21 mouse cellular contexts compared by ENCODE assay signal in the genomic region with DNA sequence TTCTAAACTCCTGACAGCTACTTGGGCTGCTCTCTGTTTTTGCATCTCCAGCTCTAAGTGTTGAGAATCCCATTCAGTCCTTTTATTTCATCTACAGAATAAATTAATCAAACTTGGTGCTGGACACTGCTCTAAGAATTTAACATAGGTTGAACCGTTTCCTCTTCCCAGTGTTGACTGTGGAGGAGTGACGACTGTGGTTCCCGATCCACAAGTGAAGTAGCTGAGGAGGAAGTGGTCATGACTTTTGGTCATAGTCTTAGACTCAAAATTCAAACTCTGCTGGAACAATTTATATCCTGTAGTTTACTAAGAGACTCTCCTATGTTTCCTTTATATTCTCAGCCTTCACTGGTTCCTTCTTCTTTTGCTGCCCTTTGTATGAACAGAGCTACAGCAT.
DNase-seq lines count a peak whose midpoint lies in the region; ATAC-seq and TF ChIP-seq lines count a peak whose summit lies in the region.
"Had no signal": no experiment of that assay in that cellular context is flagged by ENCODE, and none has a peak within 500 bp of the region (broad histone marks: within the 10 kb centered on the region; RNA-seq: fewer than 3 reads in every experiment).

No protein-coding gene starts in this region.

- WGBS in lung, adult 2 months: 61% methylated on average over 3 of the region's 3 CpGs

- TF ChIP-seq CTCF in lung, adult 2 months (IDR thresholded peaks at IDR 0.05; ENCODE audit: insufficient read depth, low read length): no peak

- ATAC-seq in common myeloid progenitor, adult 5-6 weeks (replicated peaks; ENCODE audit: low read depth, poor library complexity, severe bottlenecking): 0 out of 2 replicates have a peak, but pooled peaks have one; percentile 18
- ATAC-seq in megakaryocyte, adult 5-6 weeks (ENCODE audit: poor library complexity, severe bottlenecking): peak; percentile 62
- ATAC-seq: activated CD4-positive, CD25-positive, alpha-beta regulatory T cell, adult 4 months; forebrain, embryonic 13.5 days; forebrain, postnatal 0 days; hindbrain, embryonic 16.5 days had no signal

- H3K4me3 ChIP-seq in lung, adult 2 months (replicated peaks; ENCODE audit: extremely low read depth, low read depth, low read length): no peak overlapping the region
- H3K4me3 ChIP-seq: forebrain, embryonic 10.5 days; forebrain, embryonic 13.5 days; gastrocnemius, adult 2 months; heart, adult 2 months; hindbrain, embryonic 12.5 days had no signal

- no peak for TF ChIP-seq POLR2A in lung, adult 2 months (IDR thresholded peaks at IDR 0.05; ENCODE audit: borderline replicate concordance, extremely low read depth, low read depth, low read length)

- DNase-seq in lung, postnatal 25 days (ENCODE audit: low spot score): peak; percentile 3
- DNase-seq in lung, adult 2 months: no peak
- DNase-seq in retina, postnatal 1 day: no peak
- no peak for DNase-seq in layer of hippocampus, adult 18-20 months (ENCODE audit: low spot score in 2 of 2)
- DNase-seq: adrenal gland, adult 8-10 months; adrenal gland, postnatal 25 days; cerebellum, adult 11-12 months; cerebellum, adult 8-10 months; cerebellum, postnatal 10 days; cerebellum, postnatal 36 days; forebrain, postnatal 0 days; gastrocnemius, adult 2 months; gastrocnemius, postnatal 14 days; heart, adult 2 months had no signal

- H3K4me1 ChIP-seq in lung, adult 2 months (ENCODE audit: control insufficient read depth, insufficient read depth, low read length): peaks cover 8% of the 10 kb centered on the region
- H3K4me1 ChIP-seq: forebrain, embryonic 10.5 days; forebrain, embryonic 13.5 days; hindbrain, embryonic 12.5 days had no signal
